Mouse (Mus musculus): ENCODE measurements at regions not wholly inside any gene's neighbourhood (a gene's known extent, or its start where the extent isn't known, plus 50 kb on each side); places are given as distances from the start of the nearest gene placed in this dataset.
"Not testable (repeated sequence)": the region's sequence is repeated elsewhere in the genome, so short reads cannot be mapped to it uniquely, and the experiment has no call there.

GRCm38 (mm10) chr4:9724801-9725200 lies 1149.5 kb upstream of the 2610301B20Rik start:
- not testable (repeated sequence) for DNase-seq (ENCODE audit: low spot score)

- DNase-seq (ENCODE audit: low spot score) = no peak
Observed at GRCm38 (mm10) chr4:9737691-9738090, 1136.6 kb upstream of the 2610301B20Rik start.

- no peak for DNase-seq (ENCODE audit: low spot score)
Observed at GRCm38 (mm10) chr4:9747411-9747938, 1126.8 kb upstream of the 2610301B20Rik start.

GRCm38 (mm10) chr4:9748110-9748509 lies 1126.2 kb upstream of the 2610301B20Rik start:
- no peak for DNase-seq (ENCODE audit: low spot score)

- no peak for DNase-seq (ENCODE audit: low spot score)
Observed at GRCm38 (mm10) chr4:9749877-9750276, 1124.4 kb upstream of the 2610301B20Rik start.

GRCm38 (mm10) chr4:9750404-9750803 lies 1123.9 kb upstream of the 2610301B20Rik start:
- no peak for DNase-seq (ENCODE audit: low spot score)

GRCm38 (mm10) chr4:9763321-9763720 lies 1111.0 kb upstream of the 2610301B20Rik start:
- no peak for DNase-seq (ENCODE audit: low spot score)

GRCm38 (mm10) chr4:9769633-9770205 lies 1104.6 kb upstream of the 2610301B20Rik start:
- DNase-seq (ENCODE audit: low spot score) = no peak

GRCm38 (mm10) chr4:9770372-9771102 lies 1103.8 kb upstream of the 2610301B20Rik start:
- DNase-seq (ENCODE audit: low spot score) = no peak

GRCm38 (mm10) chr4:9771103-9771474 lies 1103.2 kb upstream of the 2610301B20Rik start:
- peak; percentile 12 for DNase-seq (ENCODE audit: low spot score)

GRCm38 (mm10) chr4:9778391-9778790 lies 1095.9 kb upstream of the 2610301B20Rik start:
- DNase-seq (ENCODE audit: low spot score) = no peak

- DNase-seq (ENCODE audit: low spot score) = no peak
Observed at GRCm38 (mm10) chr4:9779594-9779993, 1094.7 kb upstream of the 2610301B20Rik start.

- DNase-seq (ENCODE audit: low spot score) = peak; percentile 27
Observed at GRCm38 (mm10) chr4:9780179-9780578, 1094.1 kb upstream of the 2610301B20Rik start.

GRCm38 (mm10) chr4:9781318-9781717 lies 1093.0 kb upstream of the 2610301B20Rik start:
- no peak for DNase-seq (ENCODE audit: low spot score)

- no peak for DNase-seq (ENCODE audit: low spot score)
Observed at GRCm38 (mm10) chr4:9787795-9788365, 1086.4 kb upstream of the 2610301B20Rik start.

GRCm38 (mm10) chr4:9790478-9790877 lies 1083.8 kb upstream of the 2610301B20Rik start:
- DNase-seq (ENCODE audit: low spot score) = no peak
